Mouse (Mus musculus) neural tube, embryonic 13.5 days (tissue): ENCODE measurements around the gene Tnfsf13b. TPM values are rescaled to one million over a fixed set of nuclear protein-coding genes. Genes with fewer than 3 reads are reported as not detected.

ENCODE experiments used
- ATAC-seq: fragments of 200-750 bp; cut with Nextera tagmentation; 2 replicates; pipeline ENCODE4 v1.8.0; 2017; ENCODE audit warnings: low read depth, mild to moderate bottlenecking, moderate TSS enrichment, moderate library complexity
- H3K27ac ChIP-seq: fragments of 300-500 bp; sonication (generic); replicated peaks from 2 replicates; pipeline ENCODE4 v1.5.1; 2015; ENCODE audit warnings: moderate library complexity, mild to moderate bottlenecking, inconsistent platforms
- H3K27me3 ChIP-seq: fragments of 300-500 bp; sonication (generic); 2 replicates; pipeline ENCODE4 v1.6.1; 2015; ENCODE audit warnings: mild to moderate bottlenecking, inconsistent platforms
- H3K36me3 ChIP-seq: fragments of 300-500 bp; sonication (generic); 2 replicates; pipeline ENCODE4 v1.6.1; 2015; ENCODE audit warnings: mild to moderate bottlenecking, inconsistent platforms
- H3K4me1 ChIP-seq: fragments of 300-500 bp; sonication (generic); replicated peaks from 2 replicates; pipeline ENCODE4 v1.6.1; 2015; ENCODE audit warnings: inconsistent platforms
- H3K4me2 ChIP-seq: fragments of 300-500 bp; sonication (generic); 2 replicates; pipeline ENCODE4 v1.6.1; 2015; ENCODE audit warnings: inconsistent platforms, mild to moderate bottlenecking, moderate library complexity
- H3K4me3 ChIP-seq: fragments of 300-500 bp; sonication (generic); 2 replicates; pipeline ENCODE4 v1.5.1; 2015; ENCODE audit warnings: mild to moderate bottlenecking, inconsistent platforms
- H3K9ac ChIP-seq: fragments of 300-500 bp; sonication (generic); 2 replicates; pipeline ENCODE4 v1.6.1; 2015; ENCODE audit warnings: moderate library complexity, mild to moderate bottlenecking, inconsistent platforms
- H3K9me3 ChIP-seq: fragments of 300-500 bp; sonication (generic); 2 replicates; pipeline ENCODE4 v1.6.1; 2016; ENCODE audit warnings: inconsistent platforms
- WGBS: fragments of 180-500 bp; shearing (Covaris S2); methylation state at CpG from one replicate; pipeline ENCODE4 v1.1.7; 2015; 5-methylcytosine and 5-hydroxymethylcytosine counted together
- polyA plus RNA-seq: library from polyadenylated mRNA; unstranded; fragments of >200 nt; fragmentation: Nextera tagmentation; extraction: Ambion mirVana; gene quantifications from 2 replicates; pipeline ENCODE4 v1.2.1, GENCODE M21; 2015

The Tnfsf13b gene
- polyA plus RNA-seq, 1 experiment from 2014 or later: 3.0 TPM

- Histone ChIP-seq H3K4me3 (no peak overlapping the region), H3K27ac (peak overlapping the region; percentile 64; the same call in 1 of the 2 replicates), H3K27me3 (no peaks in the 10 kb centered on the region), H3K4me2 (no peak overlapping the region), H3K9me3 (no peaks in the 10 kb centered on the region), H3K9ac (peak overlapping the region; percentile 12; the same call in 1 of the 2 replicates), H3K36me3 (no peaks in the 10 kb centered on the region), H3K4me1 (peaks cover 20% of the 10 kb centered on the region)
- peak; percentile 74; the same call in 1 of the 2 replicates for ATAC-seq
- WGBS: 20% methylated on average over 3 of the region's 3 CpGs
These were observed 47.3 kb downstream of the Tnfsf13b start for GRCm38 (mm10) chr8:10053571-10053990.

DNA sequence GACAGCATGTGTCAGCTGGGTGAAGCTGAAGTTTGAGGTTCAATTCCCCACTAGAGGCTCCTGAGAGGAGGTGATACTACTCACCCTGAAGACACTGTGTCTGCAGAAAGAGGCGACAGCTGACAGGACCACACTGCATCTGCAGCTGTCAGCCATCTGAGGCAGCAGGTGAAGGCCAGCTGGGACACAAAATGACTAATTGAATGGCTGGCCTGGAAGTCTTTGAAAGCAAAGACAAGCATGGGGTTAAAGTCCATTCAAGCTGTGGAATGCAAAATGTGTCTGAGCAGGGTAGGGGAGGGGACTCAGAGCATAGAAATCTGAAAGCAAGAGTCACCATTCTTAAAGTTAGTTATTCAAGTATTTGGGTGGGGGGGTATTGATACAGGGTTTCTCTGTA is 54.7 kb downstream of the Tnfsf13b start:
- Histone ChIP-seq H3K27me3 (no peaks in the 10 kb centered on the region), H3K9ac (no peak overlapping the region), H3K4me2 (no peak overlapping the region), H3K36me3 (no peaks in the 10 kb centered on the region), H3K4me3 (no peak overlapping the region), H3K27ac (no peak overlapping the region), H3K9me3 (no peaks in the 10 kb centered on the region), H3K4me1 (peaks cover 3% of the 10 kb centered on the region; the same call in 1 of the 2 replicates)
- ATAC-seq: no peak
- WGBS: 13% methylated on average over 1 of the region's 1 CpGs

GRCm38 (mm10) chr8:10066906-10067305 is 60.6 kb downstream of the Tnfsf13b start:
- Histone ChIP-seq H3K9ac (no peak overlapping the region), H3K36me3 (no peaks in the 10 kb centered on the region), H3K27ac (no peak overlapping the region), H3K27me3 (no peaks in the 10 kb centered on the region), H3K4me2 (no peak overlapping the region), H3K4me1 (no peaks in the 10 kb centered on the region; the same call in 1 of the 2 replicates), H3K4me3 (no peak overlapping the region), H3K9me3 (no peaks in the 10 kb centered on the region)
- ATAC-seq: no peak
- whole genome bisulfite sequencing: 73% methylated on average over 11 of the region's 11 CpGs

DNA sequence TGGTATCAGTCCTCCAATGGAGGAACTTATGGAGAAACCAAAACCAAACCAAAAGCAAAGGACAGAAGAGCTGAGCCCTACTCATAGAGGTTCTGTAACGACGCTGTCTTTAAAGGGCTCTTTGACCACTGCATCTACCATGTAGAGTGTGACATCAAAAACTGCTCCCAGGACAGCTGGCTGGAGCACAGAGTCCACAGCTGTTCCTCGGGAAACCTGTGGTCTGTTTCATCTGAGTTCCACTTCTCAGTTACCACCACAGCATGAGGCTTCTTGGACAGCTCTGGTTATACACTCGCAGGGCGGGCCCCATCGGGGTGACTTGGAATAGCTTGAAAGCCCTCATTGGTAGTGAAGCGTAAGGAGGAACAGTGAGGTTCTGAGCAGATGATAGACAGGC is 61.5 kb downstream of the Tnfsf13b start:
- Histone ChIP-seq H3K4me1 (no peaks in the 10 kb centered on the region; the same call in 1 of the 2 replicates), H3K4me2 (no peak overlapping the region), H3K27me3 (no peaks in the 10 kb centered on the region), H3K9ac (no peak overlapping the region), H3K9me3 (no peaks in the 10 kb centered on the region), H3K27ac (no peak overlapping the region), H3K4me3 (no peak overlapping the region), H3K36me3 (no peaks in the 10 kb centered on the region)
- WGBS: 86% methylated on average over 7 of the region's 7 CpGs
- ATAC-seq: no peak

DNA sequence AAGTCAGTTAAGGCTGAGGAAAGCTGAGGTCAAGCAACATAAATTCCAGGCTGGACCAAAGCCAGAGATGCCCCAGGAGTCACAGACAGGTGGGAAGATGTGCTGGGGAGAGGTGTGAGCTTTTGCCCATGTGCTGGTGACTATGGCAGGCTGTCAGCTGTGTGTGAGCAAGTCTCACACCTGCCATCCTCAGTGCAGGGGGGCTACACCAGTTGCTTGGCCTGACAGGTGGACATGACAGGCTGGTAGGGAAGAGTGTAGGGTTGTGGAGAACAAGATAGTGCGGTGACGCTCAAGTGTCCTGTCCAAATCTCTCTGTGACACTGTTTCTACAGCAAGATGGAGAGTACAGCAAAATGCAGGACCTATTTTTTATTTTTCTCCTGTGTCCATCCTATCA is 66.1 kb downstream of the Tnfsf13b start:
- H3K4me1 ChIP-seq: no peaks in the 10 kb centered on the region
- ATAC-seq: no peak
- WGBS: 90% methylated on average over 2 of the region's 2 CpGs
- H3K9ac ChIP-seq: no peak overlapping the region
- no peak overlapping the region for H3K27ac ChIP-seq
- H3K27me3 ChIP-seq: no peaks in the 10 kb centered on the region
- no peak overlapping the region for H3K4me3 ChIP-seq
- H3K36me3 ChIP-seq: no peaks in the 10 kb centered on the region
- no peaks in the 10 kb centered on the region for H3K9me3 ChIP-seq
- no peak overlapping the region for H3K4me2 ChIP-seq

Other genes with a start within 250 kb of the Tnfsf13b start
- 18.4 and 19.7 TPM in 2 replicates for gene Fam155a, start 235.3 kb upstream of the Tnfsf13b start, polyA plus RNA-seq
- not detected in 2 replicates for gene Gm10217, start 142.2 kb upstream of the Tnfsf13b start, polyA plus RNA-seq
- gene Lig4, start 28.8 kb upstream of the Tnfsf13b start, polyA plus RNA-seq: 11.2 and 11.5 TPM in 2 replicates
- gene Abhd13, start 28.8 kb upstream of the Tnfsf13b start, polyA plus RNA-seq: 13.3 and 15.0 TPM in 2 replicates
- 3.9 and 5.1 TPM in 2 replicates for gene Myo16, start 147.4 kb downstream of the Tnfsf13b start, polyA plus RNA-seq